Mouse (Mus musculus): ENCODE data around the gene Ky.

Ky gene

GRCm38 (mm10) chr9:102505700-102506585 lies at the start of gene Ky:
Gene Ky, plus strand, starts transcription at chr9:102505750.
- DNase-seq = peak; percentile 6 to 23

GRCm38 (mm10) chr9:102462251-102462650 lies 43.3 kb upstream of the Ky start:
- DNase-seq = no peak

GRCm38 (mm10) chr9:102465044-102465443 lies 40.5 kb upstream of the Ky start:
- no peak for DNase-seq

GRCm38 (mm10) chr9:102465726-102466125 lies 39.8 kb upstream of the Ky start:
- no peak for DNase-seq

GRCm38 (mm10) chr9:102470076-102470819 lies 35.3 kb upstream of the Ky start:
- no peak for DNase-seq

- DNase-seq = no peak
Observed at GRCm38 (mm10) chr9:102477767-102478450, 27.6 kb upstream of the Ky start.

- DNase-seq = no peak
Observed at GRCm38 (mm10) chr9:102478451-102478835, 27.1 kb upstream of the Ky start.

GRCm38 (mm10) chr9:102479022-102479421 lies 26.5 kb upstream of the Ky start:
- DNase-seq = peak in 1 of 2 experiments; percentile 60

- peak in 1 of 2 experiments; percentile 22 for DNase-seq
Observed at GRCm38 (mm10) chr9:102492031-102492795, 13.3 kb upstream of the Ky start.

GRCm38 (mm10) chr9:102493044-102493443 lies 12.5 kb upstream of the Ky start:
- DNase-seq = no peak

GRCm38 (mm10) chr9:102493916-102494315 lies 11.6 kb upstream of the Ky start:
- DNase-seq = no peak

- no peak for DNase-seq
Observed at GRCm38 (mm10) chr9:102494454-102494853, 11.1 kb upstream of the Ky start.

GRCm38 (mm10) chr9:102495266-102495665 lies 10.3 kb upstream of the Ky start:
- no peak for DNase-seq

GRCm38 (mm10) chr9:102496481-102497041 lies 9.0 kb upstream of the Ky start:
- DNase-seq = no peak

- DNase-seq = peak; percentile 30 to 40
Observed at GRCm38 (mm10) chr9:102497089-102497690, 8.4 kb upstream of the Ky start.

GRCm38 (mm10) chr9:102497833-102498430 lies 7.6 kb upstream of the Ky start:
- no peak for DNase-seq

- no peak for DNase-seq
Observed at GRCm38 (mm10) chr9:102498701-102499100, 6.8 kb upstream of the Ky start.

GRCm38 (mm10) chr9:102499266-102499665 lies 6.3 kb upstream of the Ky start:
- no peak for DNase-seq

GRCm38 (mm10) chr9:102499746-102500145 lies 5.8 kb upstream of the Ky start:
- DNase-seq = peak; percentile 17 to 26

GRCm38 (mm10) chr9:102501113-102501512 lies 4.4 kb upstream of the Ky start:
- no peak for DNase-seq

GRCm38 (mm10) chr9:102502015-102502633 lies 3.4 kb upstream of the Ky start:
- no peak for DNase-seq
